Mouse (Mus musculus) forebrain, embryonic 14.5 days (tissue): ENCODE data around the gene Cnst. TPM values are rescaled to one million over a fixed set of nuclear protein-coding genes. Genes with fewer than 3 reads are reported as not detected.

Source experiments
- ATAC-seq: fragments of 200-750 bp; cut with Nextera tagmentation; 2 replicates; pipeline ENCODE4 v1.8.0; 2017; ENCODE audit warnings: mild to moderate bottlenecking, moderate library complexity
- DNase-seq: peaks from one replicate; pipeline ENCODE4 v3.0.0-alpha.2; 2015; ENCODE audit warnings: low spot score
- H3K27ac ChIP-seq: fragments of 300-500 bp; sonication (generic); 2 replicates; pipeline ENCODE4 v1.5.1; 2014; ENCODE audit warnings: low read depth, mild to moderate bottlenecking, control low read depth, low read length, moderate library complexity
- H3K27me3 ChIP-seq: fragments of 300-500 bp; sonication (generic); replicated peaks from 2 replicates; pipeline ENCODE4 v1.6.1; 2014; ENCODE audit warnings: low read length, control low read depth, mixed read lengths; ENCODE audit not compliant: control insufficient read depth, insufficient read depth
- H3K36me3 ChIP-seq: fragments of 300-500 bp; sonication (generic); 2 replicates; pipeline ENCODE4 v1.6.1; 2014; ENCODE audit warnings: low read length, control low read depth; ENCODE audit not compliant: control insufficient read depth, insufficient read depth
- H3K4me1 ChIP-seq: fragments of 300-500 bp; sonication (generic); 2 replicates; pipeline ENCODE4 v1.6.1; 2014; ENCODE audit warnings: antibody characterized with exemption, low read length, control low read depth; ENCODE audit not compliant: control insufficient read depth, insufficient read depth
- H3K4me2 ChIP-seq: fragments of 300-500 bp; sonication (generic); 2 replicates; pipeline ENCODE4 v1.6.1; 2014; ENCODE audit warnings: mild to moderate bottlenecking, control low read depth, low read length
- H3K4me3 ChIP-seq: fragments of 300-500 bp; sonication (generic); 2 replicates; pipeline ENCODE4 v1.5.1; 2014; ENCODE audit warnings: low read depth, low read length, control low read depth
- H3K9ac ChIP-seq: fragments of 300-500 bp; sonication (generic); 2 replicates; pipeline ENCODE4 v1.6.1; 2014; ENCODE audit warnings: mild to moderate bottlenecking, low read length, control low read depth, moderate library complexity
- H3K9me3 ChIP-seq: fragments of 300-500 bp; sonication (generic); replicated peaks from 2 replicates; pipeline ENCODE4 v1.6.1; 2016; ENCODE audit warnings: low read length, control low read depth, mixed read lengths; ENCODE audit not compliant: control insufficient read depth
- WGBS: fragments of 180-500 bp; shearing (Covaris S2); extraction: QIAGEN DNeasy Blood & Tissue Kit; methylation state at CpG from one replicate; pipeline ENCODE4 v1.1.7; 2014; 5-methylcytosine and 5-hydroxymethylcytosine counted together
- polyA plus RNA-seq: library from polyadenylated mRNA; unstranded; fragments of >200 nt; fragmentation: Nextera tagmentation; extraction: Ambion mirVana; gene quantifications from 2 replicates; pipeline ENCODE4 v1.2.1, GENCODE M21; 2014

Gene Cnst
- polyA plus RNA-seq, 1 experiment from 2014 or later = 23.3 TPM

- peaks cover 17% of the 10 kb centered on the region for H3K36me3 ChIP-seq
- H3K27me3 ChIP-seq = no peaks in the 10 kb centered on the region
- ATAC-seq (peak; percentile 23; the same call in 1 of the 2 replicates), DNase-seq (peak; percentile 55)
- 74% methylated on average over 9 of the region's 9 CpGs for WGBS
- H3K4me3 ChIP-seq = no peak overlapping the region
- H3K4me1 ChIP-seq = no peaks in the 10 kb centered on the region
- no peak overlapping the region for H3K4me2 ChIP-seq
- H3K9me3 ChIP-seq = no peaks in the 10 kb centered on the region
- no peak overlapping the region for H3K9ac ChIP-seq
- no peak overlapping the region for H3K27ac ChIP-seq
Observed at GRCm38 (mm10) chr1:179612986-179613505, 66.9 kb downstream of the Cnst start.

- Histone ChIP-seq H3K27ac (no peak overlapping the region), H3K4me3 (no peak overlapping the region), H3K9me3 (no peaks in the 10 kb centered on the region), H3K27me3 (no peaks in the 10 kb centered on the region), H3K9ac (no peak overlapping the region), H3K4me1 (no peaks in the 10 kb centered on the region), H3K4me2 (no peak overlapping the region), H3K36me3 (0 out of 2 replicates have a peak, but pooled peaks cover 3% of the 10 kb centered on the region)
- 61% methylated on average over 7 of the region's 7 CpGs for WGBS
- ATAC-seq (peak; percentile 54; the same call in 1 of the 2 replicates), DNase-seq (peak; percentile 56)
Observed at GRCm38 (mm10) chr1:179617426-179617825, 71.3 kb downstream of the Cnst start.

- no peak for ATAC-seq
- Histone ChIP-seq H3K9ac (no peak overlapping the region), H3K4me2 (no peak overlapping the region), H3K4me1 (no peaks in the 10 kb centered on the region), H3K9me3 (no peaks in the 10 kb centered on the region), H3K36me3 (peaks cover 21% of the 10 kb centered on the region), H3K4me3 (no peak overlapping the region), H3K27ac (no peak overlapping the region), H3K27me3 (no peaks in the 10 kb centered on the region)
- WGBS = 93% methylated on average over 12 of the region's 12 CpGs
- no peak for DNase-seq
Observed at GRCm38 (mm10) chr1:179622665-179623064, 76.5 kb downstream of the Cnst start.

- H3K4me1 ChIP-seq = no peaks in the 10 kb centered on the region
- H3K27ac ChIP-seq = no peak overlapping the region
- H3K4me2 ChIP-seq = no peak overlapping the region
- H3K27me3 ChIP-seq = no peaks in the 10 kb centered on the region
- DNase-seq (peak; percentile 47), ATAC-seq (peak; percentile 44; the same call in 1 of the 2 replicates)
- WGBS = 58% methylated on average over 4 of the region's 4 CpGs
- H3K4me3 ChIP-seq = no peak overlapping the region
- no peak overlapping the region for H3K9ac ChIP-seq
- H3K9me3 ChIP-seq = no peaks in the 10 kb centered on the region
- H3K36me3 ChIP-seq = peaks cover 21% of the 10 kb centered on the region
Observed at GRCm38 (mm10) chr1:179623657-179624056, 77.5 kb downstream of the Cnst start.

- DNase-seq (peak; percentile 45), ATAC-seq (0 out of 2 replicates have a peak, but pooled peaks have one; percentile 44)
- H3K9ac ChIP-seq = no peak overlapping the region
- no peak overlapping the region for H3K4me2 ChIP-seq
- no peak overlapping the region for H3K27ac ChIP-seq
- no peaks in the 10 kb centered on the region for H3K9me3 ChIP-seq
- H3K4me3 ChIP-seq = no peak overlapping the region
- no peaks in the 10 kb centered on the region for H3K4me1 ChIP-seq
- 71% methylated on average over 4 of the region's 4 CpGs for WGBS
- H3K36me3 ChIP-seq = peaks cover 21% of the 10 kb centered on the region
- H3K27me3 ChIP-seq = no peaks in the 10 kb centered on the region
Observed at GRCm38 (mm10) chr1:179624354-179624753, 78.2 kb downstream of the Cnst start.

GRCm38 (mm10) chr1:179627855-179628254, 81.7 kb downstream of the Cnst start:
- Histone ChIP-seq H3K27me3 (no peaks in the 10 kb centered on the region), H3K9me3 (no peaks in the 10 kb centered on the region), H3K4me2 (no peak overlapping the region), H3K9ac (no peak overlapping the region), H3K4me1 (no peaks in the 10 kb centered on the region), H3K36me3 (peaks cover 21% of the 10 kb centered on the region), H3K27ac (no peak overlapping the region), H3K4me3 (no peak overlapping the region)
- 89% methylated on average over 4 of the region's 4 CpGs for WGBS
- ATAC-seq = no peak
- DNase-seq = no peak

GRCm38 (mm10) chr1:179628438-179629106, 82.4 kb downstream of the Cnst start:
- H3K9me3 ChIP-seq = no peaks in the 10 kb centered on the region
- H3K4me2 ChIP-seq = no peak overlapping the region
- H3K27ac ChIP-seq = no peak overlapping the region
- H3K4me3 ChIP-seq = no peak overlapping the region
- peaks cover 19% of the 10 kb centered on the region for H3K36me3 ChIP-seq
- no peaks in the 10 kb centered on the region for H3K27me3 ChIP-seq
- H3K4me1 ChIP-seq = no peaks in the 10 kb centered on the region
- H3K9ac ChIP-seq = no peak overlapping the region
- ATAC-seq (no peak), DNase-seq (no peak)
- 71% methylated on average over 8 of the region's 8 CpGs for WGBS

GRCm38 (mm10) chr1:179629276-179629675, 83.1 kb downstream of the Cnst start:
- Histone ChIP-seq H3K4me3 (no peak overlapping the region), H3K9me3 (no peaks in the 10 kb centered on the region), H3K9ac (no peak overlapping the region), H3K27ac (no peak overlapping the region), H3K27me3 (no peaks in the 10 kb centered on the region), H3K4me2 (no peak overlapping the region), H3K36me3 (peaks cover 19% of the 10 kb centered on the region), H3K4me1 (no peaks in the 10 kb centered on the region)
- 72% methylated on average over 5 of the region's 5 CpGs for WGBS
- ATAC-seq = no peak
- no peak for DNase-seq

GRCm38 (mm10) chr1:179632746-179633413, 86.7 kb downstream of the Cnst start:
- H3K27ac ChIP-seq = no peak overlapping the region
- DNase-seq = no peak
- ATAC-seq = no peak
- WGBS = 79% methylated on average over 11 of the region's 11 CpGs
- H3K4me3 ChIP-seq = no peak overlapping the region
- H3K9ac ChIP-seq = no peak overlapping the region
- H3K4me1 ChIP-seq = no peaks in the 10 kb centered on the region
- no peaks in the 10 kb centered on the region for H3K36me3 ChIP-seq
- H3K4me2 ChIP-seq = no peak overlapping the region
- H3K27me3 ChIP-seq = no peaks in the 10 kb centered on the region
- H3K9me3 ChIP-seq = no peaks in the 10 kb centered on the region
